Mouse (Mus musculus) gastrocnemius, adult 2 months (tissue): ENCODE results near the gene Snx29. TPM values are rescaled to one million over a fixed set of nuclear protein-coding genes. Genes with fewer than 3 reads are reported as not detected.

Experiments
- DNase-seq: peaks from one replicate; pipeline ENCODE4 v3.0.0; 2022
- H3K27ac ChIP-seq: fragments of 200-600 bp; 2 replicates; pipeline ENCODE4 v1.8.1; 2022; ENCODE audit warnings: mild to moderate bottlenecking
- H3K4me3 ChIP-seq: fragments of 200-600 bp; 2 replicates; pipeline ENCODE4 v1.8.1; 2022; ENCODE audit warnings: mild to moderate bottlenecking, moderate library complexity
- CTCF ChIP-seq: fragments of 200-600 bp; IDR thresholded peaks from 2 replicates; pipeline ENCODE4 v1.8.1; 2022; ENCODE audit warnings: antibody characterized with exemption, mild to moderate bottlenecking, moderate library complexity
- intact Hi-C: fragments of 180-260 bp; cut with DNase I; formaldehyde crosslinking; loops from one replicate; pipeline ENCODE4 v1.15.1; 2025
- total RNA-seq, 2 experiments: library from RNA; stranded (reverse); gene quantifications; 2 replicates each; pipeline ENCODE4 v1.2.3; 2021

Snx29 gene
- total RNA-seq, 2 experiments from 2014 or later, result 9.6 to 11.6 TPM

GRCm38 (mm10) chr16:11668878-11669277, 346.2 kb downstream of the Snx29 start:
- no peak for DNase-seq

GRCm38 (mm10) chr16:11670251-11670970, 347.7 kb downstream of the Snx29 start:
- H3K4me3 ChIP-seq, result no peak overlapping the region
- TF ChIP-seq CTCF, result peak; percentile 36
- no peak overlapping the region for H3K27ac ChIP-seq
- intact Hi-C loops, result no loop called here
- no peak for DNase-seq

More at GRCm38 (mm10) chr16:11668878-11669277, 346.2 kb downstream of the Snx29 start:
- intact Hi-C loops, result no loop called here
- Histone ChIP-seq H3K4me3 (no peak overlapping the region), H3K27ac (no peak overlapping the region)
- TF ChIP-seq CTCF, result no peak

DNA sequence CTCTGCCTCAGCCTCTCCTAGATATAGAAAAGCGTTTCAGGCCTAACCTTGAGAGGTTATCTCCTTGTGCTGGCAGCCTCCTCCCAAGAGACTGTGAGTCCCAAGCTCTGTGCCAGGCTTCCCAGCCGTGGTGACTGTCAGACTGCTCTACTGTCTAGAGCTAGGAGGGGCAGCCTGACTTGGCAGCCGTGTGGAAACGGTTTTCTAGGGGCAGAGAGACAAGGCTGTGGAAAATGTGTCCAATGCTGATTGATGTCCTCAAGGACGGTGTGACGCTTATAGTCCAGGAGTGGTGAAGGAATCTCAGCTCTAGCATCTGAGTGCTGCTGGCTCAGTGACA, 348.2 kb downstream of the Snx29 start:
- peak; percentile 27 for DNase-seq
- no peak for TF ChIP-seq CTCF
- intact Hi-C loops, result no loop called here
- Histone ChIP-seq H3K4me3 (no peak overlapping the region), H3K27ac (no peak overlapping the region)

GRCm38 (mm10) chr16:11676006-11676405, 353.3 kb downstream of the Snx29 start:
- no peak for TF ChIP-seq CTCF
- no peak overlapping the region for H3K27ac ChIP-seq
- no peak for DNase-seq
- intact Hi-C loops, result no loop called here
- no peak overlapping the region for H3K4me3 ChIP-seq

DNA sequence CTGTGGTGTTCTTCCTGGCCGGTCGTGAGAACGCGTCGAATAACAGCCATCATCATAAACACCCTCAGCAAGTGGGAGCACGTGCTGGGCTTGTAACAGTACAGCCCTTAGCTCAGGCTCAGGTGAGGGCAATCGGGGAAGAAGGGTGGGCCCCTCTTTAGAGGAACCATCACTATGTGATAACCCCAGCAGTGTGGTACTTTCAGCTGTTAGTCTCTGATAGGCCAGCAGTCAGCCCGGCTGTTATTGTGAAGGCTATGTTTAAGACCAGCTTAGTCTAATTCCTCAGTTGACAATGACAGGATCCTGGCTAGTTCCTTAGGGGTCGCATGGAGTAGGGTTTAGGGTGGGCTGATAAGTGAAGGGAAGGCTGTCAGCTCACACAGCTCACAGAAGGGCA, 362.6 kb downstream of the Snx29 start:
- no peak for DNase-seq
- Histone ChIP-seq H3K4me3 (no peak overlapping the region), H3K27ac (no peak overlapping the region)
- no peak for TF ChIP-seq CTCF
- intact Hi-C loops, result no loop called here

DNA sequence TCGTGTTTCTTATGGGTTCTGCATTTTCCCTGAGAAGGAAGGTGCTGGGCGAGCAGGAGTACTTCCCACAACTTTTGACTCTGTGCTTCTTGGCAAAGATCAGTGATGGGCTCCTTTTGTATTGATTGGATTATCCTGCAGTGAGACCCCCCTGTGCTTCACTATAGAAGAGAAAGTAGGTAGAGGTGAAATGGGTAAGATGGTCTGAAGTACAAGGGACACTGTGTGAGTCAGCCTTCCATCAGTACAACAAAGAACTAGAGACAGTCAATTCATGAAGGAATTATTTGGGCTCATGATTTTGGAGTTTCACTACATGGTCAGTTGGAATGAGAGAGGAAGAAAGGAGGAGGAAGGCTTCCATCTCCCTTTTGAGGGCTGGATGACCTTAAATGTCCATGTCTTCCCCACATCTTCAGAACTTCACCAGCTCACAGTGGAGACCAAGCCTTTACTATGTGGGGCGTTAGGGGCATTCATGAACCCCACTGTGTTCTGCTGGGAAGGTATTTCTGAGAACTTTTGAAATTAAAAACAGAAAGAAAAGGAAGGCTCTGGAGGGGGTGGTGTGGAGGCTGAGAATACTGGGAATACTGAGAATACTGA, 363.1 kb downstream of the Snx29 start:
- DNase-seq, result no peak
- intact Hi-C loops, result no loop called here
- TF ChIP-seq CTCF, result no peak
- no peak overlapping the region for H3K4me3 ChIP-seq
- no peak overlapping the region for H3K27ac ChIP-seq

- H3K27ac ChIP-seq, result no peak overlapping the region
- intact Hi-C loops, result no loop called here
- no peak for DNase-seq
- H3K4me3 ChIP-seq, result no peak overlapping the region
- no peak for TF ChIP-seq CTCF
Measured at GRCm38 (mm10) chr16:11687836-11688235, 365.1 kb downstream of the Snx29 start.

GRCm38 (mm10) chr16:11688281-11689005, 365.7 kb downstream of the Snx29 start:
- intact Hi-C loops, result no loop called here
- Histone ChIP-seq H3K27ac (no peak overlapping the region), H3K4me3 (no peak overlapping the region)
- no peak for TF ChIP-seq CTCF
- DNase-seq, result no peak

DNA sequence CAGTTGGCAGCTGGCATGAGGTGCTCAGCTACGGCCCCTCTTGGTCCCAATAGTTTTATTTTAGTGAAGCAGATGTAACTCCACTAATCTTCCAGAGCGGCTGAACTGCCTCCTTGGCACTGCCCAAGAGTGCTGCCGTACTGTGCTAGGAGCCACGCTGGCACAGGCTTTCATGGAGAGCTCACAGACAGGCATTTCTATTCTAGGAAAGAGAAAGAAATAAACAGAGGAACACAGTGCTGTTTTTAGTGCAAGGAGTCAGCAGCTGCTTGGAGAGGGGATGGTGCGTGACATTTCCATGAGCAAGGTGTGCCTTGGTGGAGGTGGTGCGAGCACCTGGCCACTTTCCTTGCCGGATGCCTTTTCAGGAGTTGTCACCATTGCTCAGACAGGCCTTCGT, 367.4 kb downstream of the Snx29 start:
- Histone ChIP-seq H3K4me3 (peak overlapping the region; percentile 43), H3K27ac (peak overlapping the region; percentile 79)
- intact Hi-C loops, result loop anchor here (10.0 kb wide), 2 partner anchors 225 to 255 kb away; no protein-coding TSS in a partner anchor
- peak; percentile 56 for DNase-seq
- no peak for TF ChIP-seq CTCF

GRCm38 (mm10) chr16:11690756-11691155, 368.0 kb downstream of the Snx29 start:
- H3K4me3 ChIP-seq, result no peak overlapping the region; the same call in 1 of the 2 replicates
- intact Hi-C loops, result loop anchor here (10.0 kb wide), 2 partner anchors 226 to 254 kb away; no protein-coding TSS in a partner anchor
- no peak for DNase-seq
- TF ChIP-seq CTCF, result no peak
- peak overlapping the region; percentile 79 for H3K27ac ChIP-seq

DNA sequence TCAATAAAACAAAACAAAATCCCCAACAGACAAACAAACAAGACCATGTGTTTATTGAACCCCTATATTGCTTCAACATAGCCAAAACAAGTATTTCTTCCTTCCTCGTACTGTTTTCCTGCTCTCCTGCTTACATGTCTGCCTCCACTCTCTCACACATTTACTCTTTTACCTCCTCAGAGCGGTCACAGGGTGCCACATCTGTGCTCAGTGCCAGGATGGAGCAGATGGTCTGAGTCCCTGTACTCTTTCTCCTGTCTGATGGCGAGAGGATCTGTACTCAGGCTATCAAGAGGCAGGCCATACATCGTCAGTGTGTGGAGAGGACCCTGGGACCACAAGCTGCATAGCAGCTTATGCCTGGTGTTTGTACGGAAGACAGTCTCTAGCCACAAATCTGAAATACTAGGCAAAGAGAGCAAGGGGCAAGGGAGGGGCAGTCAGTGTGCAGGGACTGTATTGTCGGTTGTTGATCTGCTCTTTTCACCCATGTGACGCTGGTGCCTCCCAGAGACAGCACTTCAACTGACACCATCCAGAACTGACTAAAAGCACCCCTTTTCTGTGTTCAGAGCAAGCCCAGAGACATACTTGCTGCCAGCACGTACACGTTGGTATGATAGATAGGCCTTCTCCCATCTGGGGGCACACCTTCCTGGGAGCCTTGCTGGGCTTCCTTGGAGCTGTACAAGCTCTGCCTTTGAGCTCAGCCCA, 368.9 kb downstream of the Snx29 start:
- Histone ChIP-seq H3K4me3 (no peak overlapping the region), H3K27ac (peak overlapping the region; percentile 8; the same call in 1 of the 2 replicates)
- intact Hi-C loops, result loop anchor here (10.0 kb wide), 2 partner anchors 227 to 253 kb away; no protein-coding TSS in a partner anchor
- no peak for DNase-seq
- TF ChIP-seq CTCF, result no peak

- Histone ChIP-seq H3K4me3 (no peak overlapping the region), H3K27ac (no peak overlapping the region)
- intact Hi-C loops, result loop anchor here (10.0 kb wide), 2 partner anchors 228 to 252 kb away; no protein-coding TSS in a partner anchor
- TF ChIP-seq CTCF, result no peak
- no peak for DNase-seq
Measured at GRCm38 (mm10) chr16:11692744-11693143, 370.0 kb downstream of the Snx29 start.

GRCm38 (mm10) chr16:11694386-11694785, 371.7 kb downstream of the Snx29 start:
- H3K4me3 ChIP-seq, result no peak overlapping the region
- no peak overlapping the region for H3K27ac ChIP-seq
- no peak for TF ChIP-seq CTCF
- DNase-seq, result no peak
- intact Hi-C loops, result loop anchor here (10.0 kb wide), 2 partner anchors 230 to 250 kb away; no protein-coding TSS in a partner anchor
